Mouse (Mus musculus) ES-Bruce4 (cell line): ENCODE data around the gene Itgb3bp.

ENCODE experiments used
- CTCF ChIP-seq: IDR thresholded peaks from one replicate; pipeline ENCODE4 v1.8.1; 2011; ENCODE audit warnings: low read depth, low read length
- EP300 ChIP-seq: IDR thresholded peaks from 2 replicates; pipeline ENCODE4 v1.6.1; 2011; ENCODE audit warnings: low read depth, low read length; ENCODE audit not compliant: insufficient read depth
- POLR2A ChIP-seq: IDR thresholded peaks from one replicate; pipeline ENCODE4 v1.8.1; 2011; ENCODE audit warnings: low read length; ENCODE audit not compliant: insufficient read depth

DNA sequence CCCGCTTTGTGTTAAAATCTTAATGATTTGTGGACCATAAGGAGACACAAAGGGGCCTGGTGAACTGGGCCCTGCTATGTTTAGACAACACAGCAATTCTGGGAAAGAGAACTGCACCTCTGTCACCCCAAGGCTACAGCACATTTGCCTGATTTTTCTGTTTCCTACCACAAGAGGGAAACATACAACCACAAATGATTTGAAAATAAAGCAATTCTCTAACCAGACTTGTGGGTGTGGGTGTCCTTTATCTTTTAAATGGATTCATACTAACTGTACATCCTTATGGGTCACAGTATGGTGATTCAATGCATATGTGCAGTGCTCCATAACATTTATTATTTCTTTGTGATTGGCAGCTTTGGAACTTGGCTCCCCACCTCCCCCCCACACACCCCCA is 17.6 kb upstream of the Itgb3bp start:
- no peak for TF ChIP-seq CTCF
- TF ChIP-seq POLR2A = no peak
- TF ChIP-seq EP300 = no peak
